Mouse (Mus musculus) kidney, adult 2 months (tissue): ENCODE data around the gene Snupn. TPM values are rescaled to one million over a fixed set of nuclear protein-coding genes. Genes with fewer than 3 reads are reported as not detected.
A peak's percentile ranks its signal among the peaks of the same experiment; 100 is the strongest.

ENCODE experiments used
- DNase-seq: peaks from one replicate; pipeline ENCODE4 v3.0.0; 2021
- H3K27ac ChIP-seq: fragments of 200-500 bp; 2 replicates; pipeline ENCODE4 v1.5.1; 2012; ENCODE audit warnings: low read depth, low read length, control low read depth, inconsistent platforms; ENCODE audit not compliant: insufficient read depth
- H3K27me3 ChIP-seq: fragments of 200-500 bp; replicated peaks from 2 replicates; pipeline ENCODE4 v1.6.1; 2012; ENCODE audit warnings: mild to moderate bottlenecking, moderate library complexity, low read length, inconsistent platforms; ENCODE audit not compliant: control insufficient read depth, insufficient read depth
- H3K36me3 ChIP-seq: fragments of 200-500 bp; 2 replicates; pipeline ENCODE4 v1.6.1; 2012; ENCODE audit warnings: mild to moderate bottlenecking, moderate library complexity, low read length, inconsistent platforms; ENCODE audit not compliant: control insufficient read depth, insufficient read depth
- H3K4me1 ChIP-seq: fragments of 200-500 bp; 2 replicates; pipeline ENCODE4 v1.6.1; 2011; ENCODE audit warnings: low read length; ENCODE audit not compliant: control insufficient read depth, insufficient read depth
- H3K4me3 ChIP-seq: fragments of 200-500 bp; 2 replicates; pipeline ENCODE4 v1.5.1; 2011; ENCODE audit warnings: mild to moderate bottlenecking, low read depth, low read length, control low read depth; ENCODE audit not compliant: insufficient read depth
- CTCF ChIP-seq: fragments of 200-500 bp; conservative IDR thresholded peaks from 2 replicates; pipeline ENCODE4 v1.5.1; 2011; ENCODE audit warnings: low read depth, mild to moderate bottlenecking, control low read depth, low read length, moderate library complexity, mixed read lengths; ENCODE audit not compliant: insufficient read depth, insufficient read length
- POLR2A ChIP-seq: fragments of 200-500 bp; IDR thresholded peaks from one replicate; pipeline ENCODE4 v1.6.1; 2011; ENCODE audit warnings: low read depth, low read length, control low read depth
- WGBS: fragments of 180-500 bp; shearing (Covaris S2); methylation state at CpG from one replicate; pipeline ENCODE4 v1.1.7; 2018; 5-methylcytosine and 5-hydroxymethylcytosine counted together
- polyA plus RNA-seq: library from polyadenylated mRNA; depleted of rRNA; stranded (reverse); fragments of >200 nt; gene quantifications from 2 replicates; pipeline ENCODE4 v1.2.3, GENCODE M21; 2012; rRNA removed

Snupn gene
- polyA plus RNA-seq, 1 experiment, result 7.7 TPM

GRCm38 (mm10) chr9:57012895-57013294 lies 62.2 kb downstream of the Snupn start:
- WGBS, result 80% methylated on average over 4 of the region's 4 CpGs
- Histone ChIP-seq H3K4me3 (no peak overlapping the region), H3K36me3 (no peaks in the 10 kb centered on the region), H3K27ac (no peak overlapping the region), H3K4me1 (peaks cover 2% of the 10 kb centered on the region; the same call in 1 of the 2 replicates), H3K27me3 (no peaks in the 10 kb centered on the region)
- no peak for TF ChIP-seq CTCF
- no peak for DNase-seq

- 58% methylated on average over 1 of the region's 1 CpGs for WGBS
- H3K4me3 ChIP-seq, result no peak overlapping the region
- no peak for TF ChIP-seq POLR2A
- no peak for TF ChIP-seq CTCF
- no peaks in the 10 kb centered on the region for H3K27me3 ChIP-seq
- H3K4me1 ChIP-seq, result peaks cover 2% of the 10 kb centered on the region; the same call in 1 of the 2 replicates
- peak overlapping the region; percentile 16; the same call in 1 of the 2 replicates for H3K27ac ChIP-seq
- DNase-seq, result peak; percentile 52
- no peaks in the 10 kb centered on the region for H3K36me3 ChIP-seq
These were observed 63.1 kb downstream of the Snupn start for GRCm38 (mm10) chr9:57013756-57014155.

GRCm38 (mm10) chr9:57014766-57015165 lies 64.1 kb downstream of the Snupn start:
- WGBS, result 58% methylated on average over 1 of the region's 1 CpGs
- peak; percentile 82 for DNase-seq
- Histone ChIP-seq H3K27ac (0 out of 2 replicates have a peak overlapping the region, but pooled peaks have one; percentile 16), H3K36me3 (no peaks in the 10 kb centered on the region), H3K4me3 (no peak overlapping the region), H3K27me3 (no peaks in the 10 kb centered on the region), H3K4me1 (peaks cover 2% of the 10 kb centered on the region; the same call in 1 of the 2 replicates)
- TF ChIP-seq CTCF (no peak), POLR2A (no peak)

GRCm38 (mm10) chr9:57017631-57018030 lies 67.0 kb downstream of the Snupn start:
- no peak overlapping the region for H3K27ac ChIP-seq
- H3K4me3 ChIP-seq, result no peak overlapping the region
- peaks cover 2% of the 10 kb centered on the region; the same call in 1 of the 2 replicates for H3K4me1 ChIP-seq
- TF ChIP-seq CTCF (no peak), POLR2A (no peak)
- WGBS, result 57% methylated on average over 1 of the region's 1 CpGs
- no peaks in the 10 kb centered on the region; the same call in 1 of the 2 replicates for H3K36me3 ChIP-seq
- no peaks in the 10 kb centered on the region for H3K27me3 ChIP-seq
- peak; percentile 35 for DNase-seq

- Histone ChIP-seq H3K4me1 (no peaks in the 10 kb centered on the region), H3K27ac (no peak overlapping the region), H3K27me3 (no peaks in the 10 kb centered on the region), H3K4me3 (no peak overlapping the region), H3K36me3 (peaks cover 8% of the 10 kb centered on the region)
- TF ChIP-seq CTCF (no peak), POLR2A (no peak)
- WGBS, result 79% methylated on average over 1 of the region's 1 CpGs
- DNase-seq, result no peak
These were observed 81.1 kb downstream of the Snupn start for GRCm38 (mm10) chr9:57031756-57032155.

Other genes with a start within 250 kb of the Snupn start
- gene Lingo1, start 154.4 kb upstream of the Snupn start, polyA plus RNA-seq, result 0.72 and 1.2 TPM in 2 replicates
- gene Odf3l1, start 86.2 kb upstream of the Snupn start, polyA plus RNA-seq, result 1.8 and 2.0 TPM in 2 replicates
- gene Cspg4, start 85.8 kb upstream of the Snupn start, polyA plus RNA-seq, result 14.5 and 20.5 TPM in 2 replicates
- gene Snx33, start 22.5 kb upstream of the Snupn start, polyA plus RNA-seq, result 11.8 and 12.0 TPM in 2 replicates
- 151 and 189 TPM in 2 replicates for gene Imp3, start 13.4 kb upstream of the Snupn start, polyA plus RNA-seq
- gene Ptpn9, start 44.0 kb downstream of the Snupn start, polyA plus RNA-seq, result 20.7 and 26.6 TPM in 2 replicates
- 58.6 and 70.1 TPM in 2 replicates for gene Sin3a, start 121.2 kb downstream of the Snupn start, polyA plus RNA-seq
- gene Man2c1, start 179.8 kb downstream of the Snupn start, polyA plus RNA-seq, result 177 and 215 TPM in 2 replicates
- gene Neil1, start 197.4 kb downstream of the Snupn start, polyA plus RNA-seq, result 11.3 and 13.3 TPM in 2 replicates
- 133 and 159 TPM in 2 replicates for gene Commd4, start 207.5 kb downstream of the Snupn start, polyA plus RNA-seq